ENCODE assay signal across 19 mouse cellular contexts in the genomic region with DNA sequence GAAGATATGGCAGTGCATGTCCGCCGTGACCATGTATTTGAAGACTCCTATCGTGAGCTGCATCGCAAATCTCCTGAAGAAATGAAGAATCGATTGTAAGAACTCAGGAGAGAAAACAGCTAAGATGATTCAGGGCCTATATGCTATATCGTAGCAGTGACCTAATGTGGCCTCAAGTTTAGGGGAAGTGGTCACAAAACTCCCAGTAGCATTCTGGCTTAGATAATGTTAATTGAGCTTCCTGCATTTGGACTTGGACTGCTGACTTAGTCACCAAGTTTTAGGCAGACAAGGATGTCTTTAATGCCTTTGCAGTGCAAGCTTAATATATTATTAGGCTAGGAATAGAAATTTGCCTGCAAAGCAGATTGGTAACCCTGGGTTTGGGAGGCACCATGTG.
A peak's percentile ranks its signal among the peaks of the same experiment; 100 is the strongest.
DNase-seq lines count a peak whose midpoint lies in the region; TF ChIP-seq lines count a peak whose summit lies in the region.
"Had no signal": no experiment of that assay in that cellular context is flagged by ENCODE, and none has a peak within 500 bp of the region (broad histone marks: within the 10 kb centered on the region; RNA-seq: fewer than 3 reads in every experiment).

No protein-coding gene starts in this region.

- no peaks in the 10 kb centered on the region for H3K79me2 ChIP-seq in macrophage (ENCODE audit: inconsistent target)

- H3K27ac ChIP-seq in bone marrow macrophage, adult 2 months (ENCODE audit: insufficient read depth, low read depth, low read length), result peak overlapping the region; percentile 40
- H3K27ac ChIP-seq in macrophage, result peak overlapping the region; percentile 51
- H3K27ac ChIP-seq: embryonic facial prominence, embryonic 13.5 days; embryonic facial prominence, embryonic 15.5 days; forebrain, embryonic 10.5 days; forebrain, embryonic 12.5 days had no signal

- no peak overlapping the region for H3K4me3 ChIP-seq in bone marrow macrophage, adult 2 months (ENCODE audit: insufficient read depth, low read length)
- no peak overlapping the region for H3K4me3 ChIP-seq in macrophage (ENCODE audit: inconsistent target)
- H3K4me3 ChIP-seq: embryonic facial prominence, embryonic 13.5 days; embryonic facial prominence, embryonic 15.5 days; erythroblast, embryonic 14.5 days; forebrain, embryonic 10.5 days; forebrain, embryonic 12.5 days had no signal

- 76% methylated on average over 5 of the region's 6 CpGs for WGBS in macrophage (ENCODE audit: missing documents)

- peak; percentile 51 for DNase-seq in 416B (ENCODE audit: low read depth)
- no peak for DNase-seq in gastrocnemius, postnatal 10 days
- DNase-seq in cerebellum, postnatal 25 days, result no peak
- DNase-seq: adrenal gland, adult 8-10 months; adrenal gland, postnatal 14 days; adrenal gland, postnatal 36 days; cerebellum, adult 11 months; cerebellum, adult 18-20 months; cerebellum, adult 8-10 months; cerebellum, adult 9-11 months; cerebellum, postnatal 14 days; embryo, embryonic 11 days had no signal

- TF ChIP-seq POLR2A in bone marrow macrophage, adult 2 months (IDR thresholded peaks at IDR 0.05; ENCODE audit: borderline replicate concordance, low read depth, low read length), result no peak

- H3K36me3 ChIP-seq in macrophage (ENCODE audit: inconsistent target), result 0 out of 2 replicates have a peak, but pooled peaks cover 2% of the 10 kb centered on the region

- H3K4me1 ChIP-seq in bone marrow macrophage, adult 2 months (ENCODE audit: control insufficient read depth, insufficient read depth, low read length), result peaks cover 9% of the 10 kb centered on the region
- H3K4me1 ChIP-seq: embryonic facial prominence, embryonic 13.5 days; embryonic facial prominence, embryonic 15.5 days; forebrain, embryonic 10.5 days; forebrain, embryonic 12.5 days had no signal

- no peak for TF ChIP-seq CTCF in bone marrow macrophage, adult 2 months (IDR thresholded peaks at IDR 0.05; ENCODE audit: low read depth, low read length)
